Mouse (Mus musculus): ENCODE measurements at regions not wholly inside any gene's neighbourhood (a gene's known extent, or its start where the extent isn't known, plus 50 kb on each side); places are given as distances from the start of the nearest gene placed in this dataset.

DNA sequence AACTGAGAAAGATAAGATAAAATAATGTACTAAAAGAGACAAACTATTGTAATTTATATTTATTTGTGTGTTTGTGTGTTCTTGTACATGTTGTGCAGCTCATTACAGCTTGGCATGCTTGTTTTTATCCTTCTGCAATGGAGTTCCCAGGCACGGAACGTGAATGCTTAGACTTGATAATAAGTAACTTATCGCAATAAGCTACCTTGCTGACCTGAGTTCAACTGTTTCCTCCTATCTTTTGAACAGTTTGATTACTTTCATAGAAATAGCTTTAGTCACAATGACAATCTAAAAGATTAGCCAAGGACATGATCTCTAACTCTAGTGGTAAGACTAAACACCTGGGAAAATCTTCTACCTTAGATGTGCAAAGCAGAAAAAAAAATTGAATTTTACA, 138.9 kb upstream of the Flrt2 start:
- Histone ChIP-seq H3K4me1 (ENCODE audit: insufficient read depth, low read length) (no peaks in the 10 kb centered on the region), H3K27me3 (ENCODE audit: insufficient read depth, low read length) (no peaks in the 10 kb centered on the region), H3K9me3 (ENCODE audit: low read length) (no peaks in the 10 kb centered on the region), H3K4me2 (ENCODE audit: low read depth, low read length) (no peak overlapping the region), H3K9ac (replicated peaks; ENCODE audit: low read length) (no peak overlapping the region), H3K4me3 (ENCODE audit: low read length) (no peak overlapping the region), H3K36me3 (ENCODE audit: insufficient read depth, low read length) (no peaks in the 10 kb centered on the region), H3K27ac (no peak overlapping the region)
- DNase-seq (ENCODE audit: low spot score) (no peak), ATAC-seq (no peak)
- TF ChIP-seq CTCF (IDR thresholded peaks at IDR 0.05; ENCODE audit: low read depth), result no peak
- WGBS, result 94% methylated on average over 3 of the region's 3 CpGs

DNA sequence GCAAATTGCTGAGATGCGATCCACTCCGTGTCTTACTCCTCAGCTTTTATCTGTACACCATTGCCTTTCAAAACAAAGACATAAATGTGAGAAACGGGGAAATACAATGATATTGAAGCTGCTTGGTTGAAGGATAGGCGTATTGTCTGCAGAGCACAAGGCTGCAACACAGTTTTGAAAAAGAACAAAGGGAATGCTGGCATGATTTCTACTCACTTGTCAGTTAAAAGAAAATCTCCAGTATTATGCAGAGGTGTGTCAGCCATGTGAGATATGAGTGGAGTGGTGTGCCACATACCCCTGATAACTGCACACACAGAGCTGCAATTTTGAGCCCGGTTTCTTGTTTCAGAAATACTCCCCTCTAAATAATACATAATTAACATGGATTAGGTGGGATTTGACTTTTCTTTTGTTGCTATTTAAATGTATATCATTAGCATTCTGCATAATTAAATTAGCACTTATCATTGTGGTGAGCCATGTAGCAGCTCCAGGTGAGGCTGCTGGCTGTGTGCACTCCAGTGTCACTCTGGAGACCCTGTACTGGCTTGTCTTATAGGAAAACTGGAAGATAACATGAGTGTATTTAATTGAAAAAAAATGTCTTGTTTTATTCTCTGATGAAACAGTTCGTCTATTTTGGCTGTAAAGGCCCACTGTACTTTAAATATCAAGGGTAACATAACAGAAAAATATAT, 133.2 kb upstream of the Flrt2 start:
- H3K9ac ChIP-seq (replicated peaks; ENCODE audit: low read length), result no peak overlapping the region
- H3K4me2 ChIP-seq (ENCODE audit: low read depth, low read length), result no peak overlapping the region
- H3K4me3 ChIP-seq (ENCODE audit: low read length), result no peak overlapping the region
- H3K9me3 ChIP-seq (ENCODE audit: low read length), result no peaks in the 10 kb centered on the region
- ATAC-seq, result no peak
- H3K27ac ChIP-seq, result no peak overlapping the region
- H3K27me3 ChIP-seq (ENCODE audit: insufficient read depth, low read length), result no peaks in the 10 kb centered on the region
- WGBS, result 46% methylated on average over 6 of the region's 6 CpGs
- H3K36me3 ChIP-seq (ENCODE audit: insufficient read depth, low read length), result no peaks in the 10 kb centered on the region
- no peaks in the 10 kb centered on the region for H3K4me1 ChIP-seq (ENCODE audit: insufficient read depth, low read length)
- no peak for TF ChIP-seq CTCF (IDR thresholded peaks at IDR 0.05; ENCODE audit: low read depth)
- peak; percentile 5 for DNase-seq (ENCODE audit: low spot score)

DNA sequence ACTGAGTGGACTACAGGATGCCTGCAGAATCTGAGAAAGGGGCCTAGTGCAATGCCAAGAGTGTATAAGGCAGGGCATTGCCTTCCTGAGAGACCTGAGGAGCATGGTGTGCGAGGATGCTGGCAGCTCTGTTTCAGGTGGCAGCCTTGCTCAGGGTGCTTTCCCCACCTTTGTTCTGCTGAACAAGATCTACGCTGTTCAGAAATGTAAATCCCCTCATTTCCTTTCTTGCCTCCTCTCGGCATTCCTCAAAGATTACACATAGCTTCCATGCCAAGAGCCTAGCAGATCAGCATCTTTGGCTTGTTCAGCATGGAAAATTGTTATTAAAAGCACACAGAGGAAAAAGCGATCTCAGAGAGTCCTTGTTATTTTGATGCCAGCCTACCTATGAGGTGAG, 128.6 kb upstream of the Flrt2 start:
- no peak overlapping the region for H3K4me2 ChIP-seq (ENCODE audit: low read depth, low read length)
- ATAC-seq (no peak), DNase-seq (ENCODE audit: low spot score) (no peak)
- H3K9ac ChIP-seq (replicated peaks; ENCODE audit: low read length), result no peak overlapping the region
- H3K36me3 ChIP-seq (ENCODE audit: insufficient read depth, low read length), result no peaks in the 10 kb centered on the region
- no peak overlapping the region for H3K27ac ChIP-seq
- H3K9me3 ChIP-seq (ENCODE audit: low read length), result no peaks in the 10 kb centered on the region
- no peaks in the 10 kb centered on the region for H3K27me3 ChIP-seq (ENCODE audit: insufficient read depth, low read length)
- WGBS, result 63% methylated on average over 4 of the region's 4 CpGs
- no peak overlapping the region for H3K4me3 ChIP-seq (ENCODE audit: low read length)
- no peak for TF ChIP-seq CTCF (IDR thresholded peaks at IDR 0.05; ENCODE audit: low read depth)
- H3K4me1 ChIP-seq (ENCODE audit: insufficient read depth, low read length), result no peaks in the 10 kb centered on the region

DNA sequence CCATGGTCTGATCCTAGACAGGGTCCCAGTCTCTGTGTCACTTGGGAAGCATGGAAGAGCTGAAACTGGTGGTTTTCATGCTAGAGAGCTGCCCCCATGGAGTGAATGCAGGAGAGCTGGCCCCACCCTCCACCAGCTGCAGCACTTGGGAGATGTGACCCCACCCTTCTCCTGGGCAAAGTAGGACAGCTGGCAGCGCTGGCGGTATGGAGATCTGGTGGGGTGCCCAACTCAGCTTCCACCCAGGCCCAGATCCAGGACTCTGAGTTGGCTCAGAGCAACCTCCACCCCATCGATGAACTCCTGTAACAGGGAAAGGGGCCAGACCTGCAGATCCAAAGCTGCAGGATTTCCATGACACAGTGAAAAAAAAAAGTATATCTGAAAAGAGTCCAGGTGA, 115.3 kb upstream of the Flrt2 start:
- Histone ChIP-seq H3K27ac (no peak overlapping the region), H3K4me2 (ENCODE audit: low read depth, low read length) (no peak overlapping the region), H3K27me3 (ENCODE audit: insufficient read depth, low read length) (no peaks in the 10 kb centered on the region), H3K4me3 (ENCODE audit: low read length) (no peak overlapping the region), H3K36me3 (ENCODE audit: insufficient read depth, low read length) (no peaks in the 10 kb centered on the region), H3K9me3 (ENCODE audit: low read length) (no peaks in the 10 kb centered on the region), H3K4me1 (ENCODE audit: insufficient read depth, low read length) (no peaks in the 10 kb centered on the region), H3K9ac (replicated peaks; ENCODE audit: low read length) (no peak overlapping the region)
- DNase-seq (ENCODE audit: low spot score) (no peak), ATAC-seq (no peak)
- TF ChIP-seq CTCF (IDR thresholded peaks at IDR 0.05; ENCODE audit: low read depth), result no peak
- 80% methylated on average over 3 of the region's 3 CpGs for whole genome bisulfite sequencing

DNA sequence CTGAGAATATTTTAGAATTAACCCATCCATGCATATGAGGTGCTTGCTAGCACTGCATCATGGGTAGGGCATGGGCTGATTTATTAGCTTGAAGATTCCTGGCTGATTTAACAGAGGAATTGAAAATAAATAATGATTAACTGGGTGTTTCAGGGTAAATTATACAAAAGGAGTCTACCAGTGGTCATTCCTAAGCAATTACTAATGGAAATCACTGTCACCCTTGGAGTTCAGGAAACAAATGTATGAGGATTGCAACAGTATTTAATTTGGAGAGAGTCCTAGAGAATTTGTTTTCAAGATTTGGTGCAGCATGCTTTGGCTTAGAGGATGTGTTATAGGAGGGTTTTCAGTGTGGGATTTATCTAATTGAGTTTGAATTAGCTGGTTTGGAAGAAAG, 103.0 kb upstream of the Flrt2 start:
- DNase-seq (ENCODE audit: low spot score) (no peak), ATAC-seq (no peak)
- Histone ChIP-seq H3K4me1 (ENCODE audit: insufficient read depth, low read length) (no peaks in the 10 kb centered on the region), H3K9ac (replicated peaks; ENCODE audit: low read length) (no peak overlapping the region), H3K27me3 (ENCODE audit: insufficient read depth, low read length) (no peaks in the 10 kb centered on the region), H3K4me3 (ENCODE audit: low read length) (no peak overlapping the region), H3K4me2 (ENCODE audit: low read depth, low read length) (no peak overlapping the region), H3K36me3 (ENCODE audit: insufficient read depth, low read length) (no peaks in the 10 kb centered on the region), H3K9me3 (ENCODE audit: low read length) (no peaks in the 10 kb centered on the region), H3K27ac (no peak overlapping the region)
- no peak for TF ChIP-seq CTCF (IDR thresholded peaks at IDR 0.05; ENCODE audit: low read depth)

DNA sequence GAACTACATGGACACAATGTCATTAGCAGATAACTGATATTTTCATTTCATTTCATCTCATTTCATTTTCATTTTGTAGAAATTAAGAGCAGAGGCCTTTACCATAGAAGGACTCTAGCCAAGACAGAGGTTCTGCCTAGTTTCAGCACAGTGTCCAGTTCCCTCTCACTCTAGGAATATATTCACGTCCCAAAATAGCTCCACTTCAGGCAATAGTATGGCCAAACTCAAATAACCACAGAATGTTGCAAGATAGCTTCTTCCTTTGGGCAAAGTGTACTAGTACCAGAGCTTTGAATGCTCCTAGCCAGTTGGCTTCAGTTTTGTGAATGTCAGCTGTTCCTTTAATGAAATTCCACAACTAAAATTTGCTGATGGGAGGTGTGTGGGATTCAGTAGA, 72.7 kb upstream of the Flrt2 start:
- no peaks in the 10 kb centered on the region for H3K9me3 ChIP-seq (ENCODE audit: low read length)
- DNase-seq (ENCODE audit: low spot score), result no peak
- no peak overlapping the region for H3K4me3 ChIP-seq (ENCODE audit: low read length)
- TF ChIP-seq CTCF (IDR thresholded peaks at IDR 0.05; ENCODE audit: low read depth), result no peak
- H3K27ac ChIP-seq, result no peak overlapping the region
- 89% methylated on average over 1 of the region's 1 CpGs for WGBS
- no peaks in the 10 kb centered on the region for H3K36me3 ChIP-seq (ENCODE audit: insufficient read depth, low read length)
- H3K4me1 ChIP-seq (ENCODE audit: insufficient read depth, low read length), result no peaks in the 10 kb centered on the region
- H3K4me2 ChIP-seq (ENCODE audit: low read depth, low read length), result no peak overlapping the region
- H3K9ac ChIP-seq (replicated peaks; ENCODE audit: low read length), result no peak overlapping the region
- no peaks in the 10 kb centered on the region for H3K27me3 ChIP-seq (ENCODE audit: insufficient read depth, low read length)
- ATAC-seq, result no peak

DNA sequence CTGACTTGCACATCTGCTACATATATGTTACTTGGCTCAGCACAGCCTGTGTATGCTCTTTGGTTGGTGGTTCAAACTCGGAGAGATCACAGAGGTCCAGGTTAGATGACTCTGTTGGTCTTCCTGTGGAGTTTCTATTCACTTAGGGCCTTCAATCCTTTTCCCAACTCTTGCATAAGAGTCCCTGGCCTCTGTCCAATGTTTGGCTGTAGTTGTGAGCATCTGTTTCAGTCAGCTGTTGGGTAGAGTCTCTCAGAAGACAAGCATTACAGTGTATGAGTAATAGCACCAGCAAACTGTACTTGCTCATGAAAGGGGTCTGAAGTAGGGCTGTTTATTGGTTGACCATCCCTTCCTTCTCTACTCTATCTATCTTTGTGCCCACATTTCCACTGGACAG, 61.0 kb upstream of the Flrt2 start:
- H3K27ac ChIP-seq, result no peak overlapping the region

More for the DNA sequence above, 61.0 kb upstream of the Flrt2 start:
- Histone ChIP-seq H3K9me3 (ENCODE audit: low read length) (no peaks in the 10 kb centered on the region), H3K4me1 (ENCODE audit: insufficient read depth, low read length) (no peaks in the 10 kb centered on the region), H3K27me3 (ENCODE audit: insufficient read depth, low read length) (no peaks in the 10 kb centered on the region), H3K9ac (replicated peaks; ENCODE audit: low read length) (no peak overlapping the region), H3K4me3 (ENCODE audit: low read length) (no peak overlapping the region), H3K36me3 (ENCODE audit: insufficient read depth, low read length) (no peaks in the 10 kb centered on the region), H3K4me2 (ENCODE audit: low read depth, low read length) (no peak overlapping the region)
- no peak for TF ChIP-seq CTCF (IDR thresholded peaks at IDR 0.05; ENCODE audit: low read depth)
- 80% methylated on average over 1 of the region's 1 CpGs for WGBS
- no peak for ATAC-seq
- peak; percentile 8 for DNase-seq (ENCODE audit: low spot score)
